Mouse (Mus musculus) left cerebral cortex, adult 8-10 months (tissue): ENCODE measurements around the gene Polm. TPM values are rescaled to one million over a fixed set of nuclear protein-coding genes. Genes with fewer than 3 reads are reported as not detected.

Experiments
- DNase-seq, 2 experiments: peaks; one replicate each; pipeline ENCODE4 v3.0.0; 2022; ENCODE audit warnings: low spot score in 2 of 2
- total RNA-seq, 4 experiments: library from RNA; stranded (reverse); gene quantifications; 2 replicates each; pipeline ENCODE4 v1.2.4; 2022

Polm gene
- 10 to 100 TPM in 3 of 4 experiments, 1 to 10 TPM in 1; 9.8 to 14.5 (median 13.4) TPM for total RNA-seq

- DNase-seq: peak; percentile 62 to 85
These were observed at the start of gene Polm for GRCm38 (mm10) chr11:5837251-5838246. TSS of gene Polm (minus strand) at chr11:5838016.

- DNase-seq: no peak
These were observed 49.4 kb upstream of the Polm start for GRCm38 (mm10) chr11:5887250-5887649.

GRCm38 (mm10) chr11:5886187-5886586 is 48.4 kb upstream of the Polm start:
- DNase-seq: no peak

GRCm38 (mm10) chr11:5882518-5882917 is 44.7 kb upstream of the Polm start:
- no peak for DNase-seq

GRCm38 (mm10) chr11:5879905-5880304 is 42.1 kb upstream of the Polm start:
- no peak for DNase-seq

- no peak for DNase-seq
These were observed 40.8 kb upstream of the Polm start for GRCm38 (mm10) chr11:5878661-5879060.

- peak; percentile 84 to 97 for DNase-seq
These were observed 40.2 kb upstream of the Polm start, which contains the start of gene Pold2 for GRCm38 (mm10) chr11:5877921-5878526. TSS of gene Pold2 (minus strand) at chr11:5878292.

- DNase-seq: no peak
These were observed 39.6 kb upstream of the Polm start for GRCm38 (mm10) chr11:5877421-5877820.

- no peak for DNase-seq
These were observed 35.4 kb upstream of the Polm start for GRCm38 (mm10) chr11:5873192-5873591.

- no peak for DNase-seq
These were observed 34.9 kb upstream of the Polm start for GRCm38 (mm10) chr11:5872707-5873106.

GRCm38 (mm10) chr11:5870069-5870468 is 32.3 kb upstream of the Polm start:
- DNase-seq: no peak

GRCm38 (mm10) chr11:5869331-5869730 is 31.5 kb upstream of the Polm start:
- no peak for DNase-seq

- DNase-seq: no peak
These were observed 30.5 kb upstream of the Polm start for GRCm38 (mm10) chr11:5868324-5868723.

GRCm38 (mm10) chr11:5867196-5867595 is 29.4 kb upstream of the Polm start:
- DNase-seq: no peak

GRCm38 (mm10) chr11:5862394-5863105 is 24.7 kb upstream of the Polm start:
- no peak for DNase-seq

GRCm38 (mm10) chr11:5861678-5862393 is 24.0 kb upstream of the Polm start, which contains the start of gene Aebp1:
TSS of gene Aebp1 (plus strand) at chr11:5861947.
- DNase-seq: no peak

GRCm38 (mm10) chr11:5860639-5861038 is 22.8 kb upstream of the Polm start:
- DNase-seq: no peak

GRCm38 (mm10) chr11:5859883-5860550 is 22.2 kb upstream of the Polm start:
- DNase-seq: no peak

- no peak for DNase-seq
These were observed 20.9 kb upstream of the Polm start for GRCm38 (mm10) chr11:5858723-5859122.

- DNase-seq: no peak
These were observed 18.8 kb upstream of the Polm start for GRCm38 (mm10) chr11:5856479-5857130.
